Mouse (Mus musculus): ENCODE data around the gene Tnnc1.
A peak's percentile ranks its signal among the peaks of the same experiment; 100 is the strongest.

The Tnnc1 gene

GRCm38 (mm10) chr14:31183541-31183940 lies 24.6 kb upstream of the Tnnc1 start:
- no peak for DNase-seq (ENCODE audit: extremely low spot score, low read depth, low spot score)

- no peak for DNase-seq (ENCODE audit: extremely low spot score, low read depth, low spot score)
Measured at GRCm38 (mm10) chr14:31184195-31184594, 23.9 kb upstream of the Tnnc1 start.

- no peak for DNase-seq (ENCODE audit: extremely low spot score, low read depth, low spot score)
Measured at GRCm38 (mm10) chr14:31186656-31187055, 21.5 kb upstream of the Tnnc1 start.

- no peak for DNase-seq (ENCODE audit: extremely low spot score, low read depth, low spot score)
Measured at GRCm38 (mm10) chr14:31188771-31189181, 19.3 kb upstream of the Tnnc1 start.

- no peak for DNase-seq (ENCODE audit: extremely low spot score, low read depth, low spot score)
Measured at GRCm38 (mm10) chr14:31189348-31189747, 18.8 kb upstream of the Tnnc1 start.

GRCm38 (mm10) chr14:31191936-31192335 lies 16.2 kb upstream of the Tnnc1 start:
- no peak for DNase-seq (ENCODE audit: extremely low spot score, low read depth, low spot score)

GRCm38 (mm10) chr14:31193791-31194190 lies 14.3 kb upstream of the Tnnc1 start:
- no peak for DNase-seq (ENCODE audit: extremely low spot score, low read depth, low spot score)

- no peak for DNase-seq (ENCODE audit: extremely low spot score, low read depth, low spot score)
Measured at GRCm38 (mm10) chr14:31194441-31194840, 13.7 kb upstream of the Tnnc1 start.

- no peak for DNase-seq (ENCODE audit: extremely low spot score, low read depth, low spot score)
Measured at GRCm38 (mm10) chr14:31194891-31195513, 13.1 kb upstream of the Tnnc1 start.

- DNase-seq (ENCODE audit: extremely low spot score, low read depth, low spot score), result no peak
Measured at GRCm38 (mm10) chr14:31195521-31195920, 12.6 kb upstream of the Tnnc1 start.

- DNase-seq (ENCODE audit: extremely low spot score, low read depth, low spot score), result no peak
Measured at GRCm38 (mm10) chr14:31195968-31196367, 12.1 kb upstream of the Tnnc1 start.

GRCm38 (mm10) chr14:31197547-31198516 lies 10.3 kb upstream of the Tnnc1 start:
- no peak for DNase-seq (ENCODE audit: extremely low spot score, low read depth, low spot score)

GRCm38 (mm10) chr14:31199599-31199998 lies 8.5 kb upstream of the Tnnc1 start:
- no peak for DNase-seq (ENCODE audit: extremely low spot score, low read depth, low spot score)

- DNase-seq (ENCODE audit: extremely low spot score, low read depth, low spot score), result no peak
Measured at GRCm38 (mm10) chr14:31200038-31200437, 8.1 kb upstream of the Tnnc1 start.

GRCm38 (mm10) chr14:31204844-31205243 lies 3.3 kb upstream of the Tnnc1 start:
- no peak for DNase-seq (ENCODE audit: extremely low spot score, low read depth, low spot score)

GRCm38 (mm10) chr14:31205244-31205561 lies 2.9 kb upstream of the Tnnc1 start:
- no peak for DNase-seq (ENCODE audit: extremely low spot score, low read depth, low spot score)

GRCm38 (mm10) chr14:31205562-31206467 lies 2.3 kb upstream of the Tnnc1 start:
- DNase-seq (ENCODE audit: extremely low spot score, low read depth, low spot score), result no peak

GRCm38 (mm10) chr14:31206472-31206981 lies 1.6 kb upstream of the Tnnc1 start:
- peak; percentile 81 for DNase-seq (ENCODE audit: extremely low spot score, low read depth, low spot score)

GRCm38 (mm10) chr14:31207070-31207830 lies 862 bp upstream of the Tnnc1 start:
- DNase-seq (ENCODE audit: extremely low spot score, low read depth, low spot score), result no peak

GRCm38 (mm10) chr14:31209133-31209557 lies 1.0 kb downstream of the Tnnc1 start:
- DNase-seq (ENCODE audit: extremely low spot score, low read depth, low spot score), result no peak

Measured in hindlimb bud, embryonic 11.5 days (tissue).